Mouse (Mus musculus) skeletal muscle tissue, adult 2 months (tissue): Measurements from ENCODE around the gene Sirt3.
"Not testable (repeated sequence)": the region's sequence is repeated elsewhere in the genome, so short reads cannot be mapped to it uniquely, and the experiment has no call there.

ENCODE experiments used
- DNase-seq: peaks from one replicate; pipeline ENCODE4 v3.0.0-alpha.2; 2012; ENCODE audit warnings: low read depth, low spot score

Sirt3 gene

DNA sequence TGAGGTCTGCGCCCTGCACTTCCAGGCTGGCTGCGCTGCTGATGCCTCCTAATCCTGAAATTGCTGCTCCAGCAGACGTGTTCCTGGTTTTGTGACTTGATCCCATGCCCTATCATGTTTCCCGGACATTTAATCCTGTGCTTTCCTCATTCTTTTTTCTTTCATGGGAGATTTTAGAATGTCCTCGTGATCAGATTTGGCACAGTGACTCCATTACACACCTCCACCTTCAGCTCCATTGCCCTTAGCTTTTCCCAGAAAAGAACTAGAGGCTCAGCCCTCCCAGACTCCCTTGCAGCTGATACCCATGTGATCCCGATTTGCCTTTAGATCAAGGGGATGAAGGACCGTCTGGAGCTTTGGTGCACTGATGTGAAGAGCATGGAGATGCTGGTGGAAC, 15.8 kb upstream of the Sirt3 start:
- no peak for DNase-seq

GRCm38 (mm10) chr7:140894611-140895010, 12.5 kb upstream of the Sirt3 start:
- DNase-seq = no peak

GRCm38 (mm10) chr7:140894031-140894430, 11.9 kb upstream of the Sirt3 start:
- no peak for DNase-seq

DNA sequence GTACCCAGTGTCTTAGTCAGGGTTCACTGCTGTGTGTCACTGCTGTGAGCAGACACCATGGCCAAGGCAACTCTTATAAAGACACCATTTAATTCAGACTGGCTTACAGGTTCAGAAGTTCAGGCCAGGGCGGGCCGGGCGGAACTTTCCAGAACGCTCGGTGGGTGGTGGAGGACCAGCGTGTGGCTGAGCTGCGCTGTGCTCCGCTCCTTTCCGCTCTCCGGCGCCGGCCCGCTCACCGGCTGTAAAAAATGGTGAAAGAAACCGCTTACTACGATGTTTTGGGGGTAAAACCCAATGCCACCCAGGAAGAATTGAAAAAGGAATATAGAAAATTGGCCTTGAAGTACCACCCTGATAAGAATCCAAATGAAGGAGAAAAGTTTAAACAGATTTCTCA, 8.5 kb upstream of the Sirt3 start:
- not testable (repeated sequence) for DNase-seq

GRCm38 (mm10) chr7:140882469-140882803, 327 bp upstream of the Sirt3 start:
- no peak for DNase-seq

GRCm38 (mm10) chr7:140880865-140881515, 1.1 kb downstream of the Sirt3 start:
- DNase-seq = no peak

GRCm38 (mm10) chr7:140880419-140880818, 1.7 kb downstream of the Sirt3 start:
- DNase-seq = no peak

GRCm38 (mm10) chr7:140879355-140879754, 2.8 kb downstream of the Sirt3 start:
- no peak for DNase-seq

DNA sequence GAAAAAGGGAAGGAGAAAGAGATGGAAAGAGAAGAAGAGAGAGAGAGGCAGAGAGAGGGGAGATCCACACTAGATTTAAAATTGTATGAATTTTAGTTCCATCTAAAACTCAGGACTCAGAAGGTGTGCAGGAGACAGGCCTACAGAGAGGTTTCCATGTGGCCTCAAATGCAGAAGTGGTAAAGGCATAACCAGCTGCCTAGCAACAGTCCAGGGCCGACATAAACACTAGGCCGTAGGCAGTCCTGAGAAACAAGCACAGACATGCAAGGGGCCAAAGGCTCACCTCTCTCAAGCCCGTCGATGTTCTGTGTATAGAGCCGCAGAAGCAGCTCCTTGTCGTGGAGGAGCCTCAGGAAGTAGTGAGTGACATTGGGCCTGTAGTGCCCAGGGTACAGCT, 4.7 kb downstream of the Sirt3 start:
- no peak for DNase-seq

GRCm38 (mm10) chr7:140874224-140874623, 7.9 kb downstream of the Sirt3 start:
- DNase-seq = no peak

DNA sequence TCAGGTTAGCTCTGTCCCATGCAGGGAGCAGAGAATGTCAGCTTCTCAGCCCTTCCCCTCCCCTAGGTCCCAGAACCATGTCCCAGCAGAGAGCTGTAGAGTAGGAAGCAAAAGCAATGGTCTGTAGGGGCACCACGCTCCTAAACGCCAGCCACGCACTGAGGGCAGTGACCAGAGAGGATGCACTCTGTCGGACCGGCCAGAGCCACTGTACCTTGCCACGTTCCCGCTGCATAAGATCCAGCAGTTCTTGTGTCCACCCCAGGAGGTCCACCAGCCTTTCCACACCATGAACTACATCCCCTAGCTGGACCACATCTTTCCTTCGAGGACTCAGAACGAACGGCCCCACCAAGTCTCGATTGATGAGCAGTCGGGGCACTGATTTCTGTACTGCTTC, 17.3 kb downstream of the Sirt3 start:
- no peak for DNase-seq

- no peak for DNase-seq
These were observed 21.4 kb downstream of the Sirt3 start for GRCm38 (mm10) chr7:140860728-140861127.

GRCm38 (mm10) chr7:140859997-140860396, 22.1 kb downstream of the Sirt3 start:
- DNase-seq = no peak

DNA sequence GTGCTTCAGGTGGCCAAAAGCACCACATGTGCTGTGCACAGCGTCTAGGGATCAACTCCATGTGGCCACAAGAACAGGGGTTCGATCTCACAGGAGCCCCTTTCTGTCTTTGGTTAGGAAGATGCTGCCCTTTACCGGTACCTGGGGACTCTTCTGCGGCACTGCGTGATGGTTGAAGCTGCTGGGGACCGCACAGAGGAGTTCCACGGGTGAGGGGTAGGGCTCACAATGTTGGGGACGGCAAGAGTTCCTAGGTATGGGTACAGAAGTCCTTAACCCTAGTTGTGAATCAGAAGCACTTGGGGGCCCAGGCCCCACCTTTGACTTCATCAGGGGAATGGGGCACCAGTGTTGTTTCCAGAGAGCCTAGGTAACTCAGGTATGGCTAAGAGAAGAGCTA, 23.4 kb downstream of the Sirt3 start:
- DNase-seq = no peak

DNA sequence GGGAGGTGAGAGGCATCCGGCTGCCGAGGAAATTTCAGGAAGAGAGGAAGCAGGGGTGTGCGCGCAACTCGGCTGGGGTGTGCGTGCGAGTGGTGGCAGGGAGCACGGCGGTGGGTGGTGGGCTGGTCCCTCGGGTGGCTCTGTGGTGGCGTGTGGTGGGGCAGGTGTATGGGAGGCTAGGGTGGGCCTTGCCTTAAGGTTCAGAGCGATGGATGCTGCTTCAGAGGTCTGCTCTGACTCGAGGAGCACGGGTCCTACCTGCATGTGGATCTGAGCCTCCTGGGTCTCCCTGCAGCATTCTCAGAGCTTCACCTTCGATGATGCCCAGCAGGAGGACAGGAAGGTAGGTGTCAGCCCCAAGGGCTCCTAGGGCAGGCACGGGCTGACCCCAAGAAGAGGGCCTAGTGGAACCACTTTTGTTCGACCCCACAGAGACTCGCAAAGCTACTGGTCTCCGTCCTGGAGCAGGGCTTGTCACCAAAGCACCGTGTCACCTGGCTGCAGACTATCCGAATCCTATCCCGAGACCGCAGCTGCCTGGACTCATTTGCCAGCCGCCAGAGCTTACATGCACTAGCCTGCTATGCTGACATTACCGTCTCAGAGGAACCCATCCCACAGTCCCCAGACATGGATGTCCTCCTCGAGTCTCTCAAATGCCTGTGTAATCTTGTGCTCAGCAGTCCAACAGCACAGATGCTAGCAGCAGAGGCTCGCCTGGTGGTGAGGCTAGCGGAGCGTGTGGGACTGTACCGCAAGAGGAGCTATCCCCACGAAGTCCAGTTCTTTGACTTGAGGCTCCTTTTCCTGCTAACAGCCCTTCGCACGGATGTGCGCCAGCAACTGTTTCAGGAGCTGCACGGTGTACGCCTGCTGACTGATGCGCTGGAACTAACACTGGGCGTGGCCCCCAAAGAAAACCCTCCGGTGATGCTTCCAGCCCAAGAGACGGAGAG, 24.3 kb downstream of the Sirt3 start, which contains the start of gene Bet1l:
Gene Bet1l (minus strand): TSS at position 28 of the 956 bp plus-strand sequence.
- DNase-seq = no peak

GRCm38 (mm10) chr7:140856785-140857549, 25.1 kb downstream of the Sirt3 start, which contains the start of gene Ric8a:
Ric8a (plus strand) TSS chr7:140856957.
- DNase-seq = peak; percentile 88

- DNase-seq = peak; percentile 92
These were observed 26.0 kb downstream of the Sirt3 start, which contains the start of gene Gm45785 for GRCm38 (mm10) chr7:140855860-140856784. Gm45785 (minus strand) TSS chr7:140856331.

DNA sequence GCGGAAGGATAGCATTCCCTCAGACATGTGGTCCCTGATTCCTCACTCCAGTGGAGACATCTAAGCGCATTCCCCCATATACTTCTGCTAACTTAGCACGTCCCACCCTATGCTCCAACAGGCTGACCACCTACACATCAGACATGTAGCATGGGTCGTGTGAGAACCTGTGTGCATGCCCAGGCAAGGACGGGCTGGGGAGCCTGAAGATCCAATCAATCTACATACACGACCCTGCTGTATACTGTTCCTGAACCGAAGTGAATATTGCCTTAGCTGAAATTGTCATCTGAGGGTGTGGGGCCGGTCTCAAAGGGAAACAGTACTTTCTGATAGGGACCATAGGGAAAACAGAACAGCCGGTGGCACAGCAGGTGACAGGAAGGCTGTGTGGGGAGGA, 26.9 kb downstream of the Sirt3 start:
- DNase-seq = no peak

GRCm38 (mm10) chr7:140854483-140854882, 27.6 kb downstream of the Sirt3 start:
- DNase-seq = no peak

DNA sequence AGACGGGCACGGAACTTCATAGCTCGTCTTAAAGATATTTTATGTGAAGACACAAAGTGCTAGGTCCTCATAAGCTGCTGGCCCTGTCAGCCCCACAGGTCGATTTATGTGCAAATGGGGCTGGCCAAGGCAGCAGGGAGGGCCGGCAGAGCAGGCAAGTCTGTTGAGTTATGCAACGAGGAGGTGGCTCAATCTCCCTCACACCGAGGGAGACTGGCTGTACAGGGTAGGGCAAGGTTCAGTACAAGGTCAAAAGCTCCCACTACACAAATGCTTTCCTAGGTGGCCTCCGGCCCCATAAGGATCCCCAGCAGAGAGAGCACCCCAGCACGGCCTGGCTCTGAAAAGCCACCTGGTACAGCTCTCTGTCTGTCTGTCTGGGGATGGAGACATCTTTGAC, 28.7 kb downstream of the Sirt3 start:
- no peak for DNase-seq

DNA sequence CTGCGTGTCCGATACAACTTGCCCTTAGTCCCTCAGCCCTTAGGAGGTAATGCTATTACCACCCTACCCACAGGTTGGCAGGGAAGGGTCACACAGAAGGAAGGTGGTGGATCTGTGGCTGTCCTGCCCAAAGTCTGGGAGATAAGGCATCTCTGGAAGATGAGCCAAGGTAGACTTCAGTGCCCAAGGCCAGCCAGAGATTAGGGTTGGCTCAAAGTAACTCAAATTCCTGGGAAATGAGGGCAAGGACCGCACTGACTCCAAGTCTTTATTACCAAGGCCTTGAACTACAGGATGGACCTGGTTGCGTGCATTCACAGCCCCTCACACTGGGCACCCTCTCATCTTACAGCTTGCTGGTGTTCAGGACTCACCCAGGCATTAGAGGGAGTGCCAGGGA, 30.2 kb downstream of the Sirt3 start:
- no peak for DNase-seq
